In the genomic region with DNA sequence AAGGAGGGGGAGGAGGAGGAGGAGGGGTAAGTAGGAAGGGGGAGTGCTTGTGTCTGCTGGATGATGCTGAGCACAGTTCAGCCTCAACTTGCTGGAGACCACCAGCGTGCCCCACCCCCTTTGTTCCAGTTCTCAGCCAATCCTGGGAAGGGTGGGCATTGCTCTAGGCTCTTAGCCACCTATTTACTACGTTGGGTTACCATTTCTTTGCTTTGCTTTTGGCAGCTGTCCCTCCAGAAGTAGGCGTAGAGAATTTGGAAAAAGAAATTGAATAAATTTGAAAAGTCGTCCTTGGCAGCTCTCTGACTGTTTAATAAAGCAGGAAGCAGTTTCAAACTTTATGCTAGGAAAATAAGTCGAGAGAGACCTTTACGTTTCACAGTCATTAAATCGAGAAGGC, we compare ENCODE assay signal across 22 mouse cellular contexts. TPM values are rescaled to one million over a fixed set of nuclear protein-coding genes. Genes with fewer than 3 reads are reported as not detected.
DNase-seq lines count a peak whose midpoint lies in the region; ATAC-seq and TF ChIP-seq lines count a peak whose summit lies in the region.
"Had no signal": no experiment of that assay in that cellular context is flagged by ENCODE, and none has a peak within 500 bp of the region (broad histone marks: within the 10 kb centered on the region; RNA-seq: fewer than 3 reads in every experiment).

No protein-coding gene starts in this region.

- 33% methylated on average over 7 of the region's 7 CpGs for WGBS in limb, embryonic 15.5 days

- DNase-seq in layer of hippocampus, adult 18-20 months (ENCODE audit: low spot score in 2 of 2) = peak; percentile 42 to 62
- DNase-seq in layer of hippocampus, postnatal 14 days (ENCODE audit: low spot score in 2 of 2) = no peak
- DNase-seq in right cerebral cortex, adult 18-20 months = peak; percentile 63
- DNase-seq in right cerebral cortex, postnatal 4 days = no peak
- no peak for DNase-seq in heart, adult 11 months
- DNase-seq in ovary, adult 18-20 months (ENCODE audit: low spot score) = no peak
- DNase-seq: adrenal gland, postnatal 36 days; B cell, adult 2 months; forebrain, postnatal 0 days; gastrocnemius, adult 2 months; heart, postnatal 10 days; kidney, adult 2 months; kidney, postnatal 14 days; midbrain, embryonic 14.5 days; thymus, postnatal 36 days had no signal

- H3K4me2 ChIP-seq in limb, embryonic 15.5 days = 0 out of 2 replicates have a peak overlapping the region, but pooled peaks have one; percentile 25
- H3K4me2 ChIP-seq: heart, embryonic 11.5 days; hindbrain, embryonic 12.5 days had no signal

- no peak for TF ChIP-seq POLR2A in embryonic fibroblast, embryonic 13.5 days (IDR thresholded peaks at IDR 0.05; ENCODE audit: low read depth, low read length)

- H3K27ac ChIP-seq in embryonic fibroblast, embryonic 13.5 days (ENCODE audit: insufficient read depth, low read length) = peak overlapping the region; percentile 45; the same call in 1 of the 2 replicates
- peak overlapping the region; percentile 80 for H3K27ac ChIP-seq in limb, embryonic 15.5 days
- H3K27ac ChIP-seq: forebrain, embryonic 10.5 days; gastrocnemius, adult 2 months; hindbrain, embryonic 12.5 days; liver, embryonic 14.5 days had no signal

- ATAC-seq in limb, embryonic 15.5 days (ENCODE audit: insufficient number of reproducible peaks, low FRiP score, low TSS enrichment, low read depth) = peak; percentile 80
- ATAC-seq: forebrain, postnatal 0 days; inflammation-experienced regulatory T-cells, adult 6 months had no signal

- no peaks in the 10 kb centered on the region for H3K27me3 ChIP-seq in limb, embryonic 15.5 days
- H3K27me3 ChIP-seq: hindbrain, embryonic 12.5 days had no signal

- peaks cover 18% of the 10 kb centered on the region for H3K36me3 ChIP-seq in limb, embryonic 15.5 days

- H3K4me3 ChIP-seq in embryonic fibroblast, embryonic 13.5 days (ENCODE audit: insufficient read depth, low read length) = no peak overlapping the region
- H3K4me3 ChIP-seq in limb, embryonic 15.5 days = no peak overlapping the region
- H3K4me3 ChIP-seq: forebrain, embryonic 10.5 days; gastrocnemius, adult 2 months; hindbrain, embryonic 12.5 days had no signal

- no peak for TF ChIP-seq CTCF in embryonic fibroblast, embryonic 13.5 days (IDR thresholded peaks at IDR 0.05; ENCODE audit: borderline replicate concordance, insufficient read depth, low read length)

- H3K9me3 ChIP-seq in limb, embryonic 15.5 days = no peaks in the 10 kb centered on the region
- H3K9me3 ChIP-seq: forebrain, embryonic 10.5 days; hindbrain, embryonic 12.5 days had no signal

- peaks cover 22% of the 10 kb centered on the region for H3K4me1 ChIP-seq in embryonic fibroblast, embryonic 13.5 days (ENCODE audit: control insufficient read depth, insufficient read depth, low read length)
- H3K4me1 ChIP-seq in limb, embryonic 15.5 days = peaks cover 53% of the 10 kb centered on the region

- H3K9ac ChIP-seq in limb, embryonic 15.5 days = no peak overlapping the region
- H3K9ac ChIP-seq: forebrain, postnatal 0 days; hindbrain, embryonic 12.5 days; liver, embryonic 14.5 days had no signal

RNA-seq across cellular contexts. Expression of a gene that starts 11.2 kb away (rescaled TPM):
- total RNA-seq in layer of hippocampus, adult 18-20 months (2021) = 10 to 100 TPM; 17.4 to 21.5 TPM
- 10 to 100 TPM; 17.7 to 22.2 TPM for total RNA-seq in layer of hippocampus, postnatal 14 days (2021)
- 16.9 and 37.5 TPM in 2 replicates for polyA plus RNA-seq in embryonic fibroblast, embryonic 13.5 days (2011; ENCODE audit: insufficient read length, low read depth, missing spikeins)
- 27.4 and 28.2 TPM in 2 replicates for polyA plus RNA-seq in limb, embryonic 15.5 days (2015; fragmentation: Nextera tagmentation; extraction: Ambion mirVana)

Comparison
In these comparisons a context has a peak if more than half of its experiments do, and no peak if none do; other contexts are left out.
1. DNase-seq: peak in layer of hippocampus, adult 18-20 months (2 of 2) and right cerebral cortex, adult 18-20 months (single experiment); none in layer of hippocampus, postnatal 14 days (0 of 2), right cerebral cortex, postnatal 4 days (single experiment), heart, adult 11 months (single experiment) and ovary, adult 18-20 months (single experiment).